Mouse (Mus musculus) kidney, adult 2 months (tissue): ENCODE measurements at regions not wholly inside any gene's neighbourhood (a gene's known extent, or its start where the extent isn't known, plus 50 kb on each side); places are given as distances from the start of the nearest gene placed in this dataset.

Experiments
- CTCF ChIP-seq: fragments of 200-500 bp; conservative IDR thresholded peaks from 2 replicates; pipeline ENCODE4 v1.5.1; 2011; ENCODE audit warnings: low read depth, mild to moderate bottlenecking, control low read depth, low read length, moderate library complexity, mixed read lengths; ENCODE audit not compliant: insufficient read depth, insufficient read length
- POLR2A ChIP-seq: fragments of 200-500 bp; IDR thresholded peaks from one replicate; pipeline ENCODE4 v1.6.1; 2011; ENCODE audit warnings: low read depth, low read length, control low read depth

- TF ChIP-seq CTCF (no peak), POLR2A (no peak)
Measured at GRCm38 (mm10) chr16:25199984-25200383, 86.6 kb upstream of the Tprg start.
